Mouse (Mus musculus) CD8-positive naive resting alpha-beta T cell, adult 2 months (primary cell): ENCODE measurements around the gene Dst.

Source experiments
- DNase-seq, 2 experiments: peaks; one replicate each; pipeline ENCODE4 v3.0.0; 2022; ENCODE audit warnings: low read depth in 2 of 2, low spot score in 2 of 2

Dst gene

GRCm38 (mm10) chr1:33908191-33908962 lies at the start of gene Dst:
Dst (plus strand) TSS chr1:33908225.
- DNase-seq = no peak

- DNase-seq = no peak
These were observed 39.0 kb upstream of the Dst start for GRCm38 (mm10) chr1:33869031-33869430.

GRCm38 (mm10) chr1:33869437-33869836 lies 38.6 kb upstream of the Dst start:
- DNase-seq = no peak

GRCm38 (mm10) chr1:33873561-33873960 lies 34.5 kb upstream of the Dst start:
- DNase-seq = no peak

GRCm38 (mm10) chr1:33875691-33876090 lies 32.3 kb upstream of the Dst start:
- peak; percentile 9 to 18 for DNase-seq

GRCm38 (mm10) chr1:33876416-33876815 lies 31.6 kb upstream of the Dst start:
- no peak for DNase-seq

- no peak for DNase-seq
These were observed 29.9 kb upstream of the Dst start for GRCm38 (mm10) chr1:33878170-33878569.

- DNase-seq = peak; percentile 53 to 68
These were observed 24.8 kb upstream of the Dst start for GRCm38 (mm10) chr1:33883102-33883839.

- DNase-seq = peak; percentile 44 to 59
These were observed 15.2 kb upstream of the Dst start for GRCm38 (mm10) chr1:33892784-33893183.

GRCm38 (mm10) chr1:33896116-33896515 lies 11.9 kb upstream of the Dst start:
- no peak for DNase-seq

- no peak for DNase-seq
These were observed 11.4 kb upstream of the Dst start for GRCm38 (mm10) chr1:33896666-33897065.

- no peak for DNase-seq
These were observed 10.6 kb upstream of the Dst start for GRCm38 (mm10) chr1:33897426-33897825.

- no peak for DNase-seq
These were observed 9.7 kb upstream of the Dst start for GRCm38 (mm10) chr1:33898373-33898772.

GRCm38 (mm10) chr1:33900175-33900574 lies 7.8 kb upstream of the Dst start:
- DNase-seq = no peak

- no peak for DNase-seq
These were observed 4.4 kb upstream of the Dst start for GRCm38 (mm10) chr1:33903587-33903986.

- no peak for DNase-seq
These were observed 1.8 kb upstream of the Dst start for GRCm38 (mm10) chr1:33906216-33906615.

GRCm38 (mm10) chr1:33906927-33907326 lies 1.1 kb upstream of the Dst start:
- DNase-seq = no peak

- DNase-seq = peak; percentile 29 to 45
These were observed 419 bp upstream of the Dst start, which contains the start of gene Bend6 for GRCm38 (mm10) chr1:33907421-33908190. Bend6 (minus strand) TSS chr1:33907816.

GRCm38 (mm10) chr1:33911589-33911988 lies 3.6 kb downstream of the Dst start:
- no peak for DNase-seq

- DNase-seq = no peak
These were observed 8.5 kb downstream of the Dst start for GRCm38 (mm10) chr1:33916554-33916953.

GRCm38 (mm10) chr1:33922975-33923374 lies 14.9 kb downstream of the Dst start:
- no peak for DNase-seq

GRCm38 (mm10) chr1:33925283-33925682 lies 17.3 kb downstream of the Dst start:
- DNase-seq = no peak
